Mouse (Mus musculus) limb, embryonic 13.5 days (tissue): ENCODE data around the gene Crybg2. TPM values are rescaled to one million over a fixed set of nuclear protein-coding genes. Genes with fewer than 3 reads are reported as not detected.

Source experiments
- ATAC-seq: fragments of 200-750 bp; cut with Nextera tagmentation; 2 replicates; pipeline ENCODE4 v1.8.0; 2017; ENCODE audit warnings: low read depth, moderate number of reproducible peaks, moderate TSS enrichment; ENCODE audit not compliant: low FRiP score
- H3K27ac ChIP-seq: fragments of 300-500 bp; sonication (generic); 2 replicates; pipeline ENCODE4 v1.5.1; 2015; ENCODE audit warnings: inconsistent platforms, mild to moderate bottlenecking, moderate library complexity
- H3K27me3 ChIP-seq: fragments of 300-500 bp; sonication (generic); 2 replicates; pipeline ENCODE4 v1.6.1; 2015; ENCODE audit warnings: mild to moderate bottlenecking, inconsistent platforms
- H3K36me3 ChIP-seq: fragments of 300-500 bp; sonication (generic); 2 replicates; pipeline ENCODE4 v1.6.1; 2015; ENCODE audit warnings: inconsistent platforms, mild to moderate bottlenecking, moderate library complexity
- H3K4me1 ChIP-seq: fragments of 300-500 bp; sonication (generic); 2 replicates; pipeline ENCODE4 v1.6.1; 2015; ENCODE audit warnings: inconsistent platforms
- H3K4me2 ChIP-seq: fragments of 300-500 bp; sonication (generic); replicated peaks from 2 replicates; pipeline ENCODE4 v1.6.1; 2015; ENCODE audit warnings: inconsistent platforms, mild to moderate bottlenecking, moderate library complexity
- H3K4me3 ChIP-seq: fragments of 300-500 bp; sonication (generic); 2 replicates; pipeline ENCODE4 v1.5.1; 2015; ENCODE audit warnings: moderate library complexity, mild to moderate bottlenecking, inconsistent platforms
- H3K9ac ChIP-seq: fragments of 300-500 bp; sonication (generic); 2 replicates; pipeline ENCODE4 v1.6.1; 2015; ENCODE audit warnings: mild to moderate bottlenecking, inconsistent platforms
- H3K9me3 ChIP-seq: fragments of 300-500 bp; sonication (generic); 2 replicates; pipeline ENCODE4 v1.6.1; 2016; ENCODE audit warnings: inconsistent platforms
- WGBS: fragments of 180-500 bp; shearing (Covaris S2); methylation state at CpG from one replicate; pipeline ENCODE4 v1.1.7; 2015; 5-methylcytosine and 5-hydroxymethylcytosine counted together
- polyA plus RNA-seq: library from polyadenylated mRNA; unstranded; fragments of >200 nt; fragmentation: Nextera tagmentation; extraction: Ambion mirVana; gene quantifications from 2 replicates; pipeline ENCODE4 v1.2.1, GENCODE M21; 2015

Gene Crybg2
- polyA plus RNA-seq, 1 experiment from 2014 or later: 4.9 TPM

DNA sequence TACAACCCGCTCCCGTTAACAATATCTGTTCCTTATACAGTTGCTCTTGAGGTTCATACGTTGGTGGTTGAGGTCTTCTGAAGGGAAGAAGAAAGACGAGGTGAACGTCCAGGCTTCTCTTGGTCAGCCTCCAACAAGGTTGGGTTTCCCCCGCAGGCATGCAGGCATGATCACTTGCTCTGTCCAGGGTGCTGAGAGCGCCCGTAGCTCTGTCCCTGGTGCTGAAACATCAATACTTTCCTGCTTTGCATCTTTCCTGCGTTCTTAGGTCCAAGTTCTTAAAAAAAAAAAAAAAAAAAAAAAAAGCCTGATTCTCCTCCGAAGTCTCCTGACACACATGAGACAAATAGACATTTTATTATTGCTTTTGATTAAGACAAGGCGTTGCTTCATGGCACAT, 40.0 kb upstream of the Crybg2 start:
- no peak overlapping the region for H3K9ac ChIP-seq
- no peak overlapping the region for H3K27ac ChIP-seq
- 3% methylated on average over 11 of the region's 11 CpGs for WGBS
- H3K4me2 ChIP-seq: no peak overlapping the region
- no peak overlapping the region for H3K4me3 ChIP-seq
- H3K27me3 ChIP-seq: peaks cover 49% of the 10 kb centered on the region
- H3K36me3 ChIP-seq: no peaks in the 10 kb centered on the region
- H3K4me1 ChIP-seq: peaks cover 28% of the 10 kb centered on the region
- ATAC-seq: no peak
- H3K9me3 ChIP-seq: no peaks in the 10 kb centered on the region

DNA sequence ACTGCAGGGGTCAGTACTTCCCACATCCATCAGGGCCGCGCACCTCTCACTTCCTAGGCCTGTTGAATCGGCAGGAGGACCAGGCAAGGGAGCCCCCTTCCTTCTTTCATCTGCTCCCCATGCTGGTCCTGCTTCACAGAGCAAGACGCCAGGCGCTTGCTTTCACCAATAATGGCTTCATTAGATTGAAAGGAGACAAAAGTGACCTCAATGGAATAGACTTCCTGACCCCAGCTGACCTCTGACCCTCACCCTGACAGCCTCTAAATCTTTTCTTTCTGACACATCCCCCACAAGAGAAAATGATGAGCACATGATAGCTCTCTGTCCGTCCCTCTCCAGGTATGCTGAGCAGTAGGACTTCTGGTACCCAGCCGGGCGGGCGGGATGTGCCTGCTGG, 34.8 kb upstream of the Crybg2 start:
- ATAC-seq: no peak

DNA sequence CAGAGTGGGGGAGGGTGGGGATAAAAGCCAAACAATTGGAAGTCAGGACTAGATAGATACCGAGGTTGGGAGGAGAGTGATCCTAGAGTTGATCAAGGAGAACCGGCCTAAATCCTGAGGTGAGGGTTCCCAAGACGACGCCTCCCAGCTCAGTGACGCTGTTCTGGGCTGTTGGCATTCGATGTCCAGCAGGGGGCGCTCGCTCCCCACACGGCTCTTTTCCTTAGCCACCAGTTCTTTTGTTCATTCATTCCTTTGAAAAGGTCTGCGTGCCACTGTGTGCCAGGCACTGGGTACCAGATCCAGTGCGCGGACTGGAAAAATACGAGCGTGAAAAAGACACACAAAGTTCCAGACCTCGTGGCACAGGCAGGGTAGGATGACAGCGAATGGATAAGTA, 24.7 kb upstream of the Crybg2 start:
- 4% methylated on average over 16 of the region's 16 CpGs for WGBS
- peaks cover 3% of the 10 kb centered on the region; the same call in 1 of the 2 replicates for H3K27me3 ChIP-seq
- no peaks in the 10 kb centered on the region for H3K4me1 ChIP-seq
- no peak for ATAC-seq
- no peak overlapping the region for H3K9ac ChIP-seq
- H3K4me3 ChIP-seq: no peak overlapping the region
- H3K36me3 ChIP-seq: no peaks in the 10 kb centered on the region
- H3K9me3 ChIP-seq: no peaks in the 10 kb centered on the region
- H3K27ac ChIP-seq: no peak overlapping the region
- no peak overlapping the region for H3K4me2 ChIP-seq

More for the DNA sequence above, 34.8 kb upstream of the Crybg2 start:
- WGBS: 52% methylated on average over 9 of the region's 9 CpGs
- H3K4me3 ChIP-seq: no peak overlapping the region
- peaks cover 6% of the 10 kb centered on the region for H3K9me3 ChIP-seq
- H3K4me2 ChIP-seq: no peak overlapping the region
- H3K27me3 ChIP-seq: no peaks in the 10 kb centered on the region
- no peak overlapping the region for H3K27ac ChIP-seq
- no peak overlapping the region for H3K9ac ChIP-seq
- no peaks in the 10 kb centered on the region for H3K36me3 ChIP-seq
- H3K4me1 ChIP-seq: no peaks in the 10 kb centered on the region

DNA sequence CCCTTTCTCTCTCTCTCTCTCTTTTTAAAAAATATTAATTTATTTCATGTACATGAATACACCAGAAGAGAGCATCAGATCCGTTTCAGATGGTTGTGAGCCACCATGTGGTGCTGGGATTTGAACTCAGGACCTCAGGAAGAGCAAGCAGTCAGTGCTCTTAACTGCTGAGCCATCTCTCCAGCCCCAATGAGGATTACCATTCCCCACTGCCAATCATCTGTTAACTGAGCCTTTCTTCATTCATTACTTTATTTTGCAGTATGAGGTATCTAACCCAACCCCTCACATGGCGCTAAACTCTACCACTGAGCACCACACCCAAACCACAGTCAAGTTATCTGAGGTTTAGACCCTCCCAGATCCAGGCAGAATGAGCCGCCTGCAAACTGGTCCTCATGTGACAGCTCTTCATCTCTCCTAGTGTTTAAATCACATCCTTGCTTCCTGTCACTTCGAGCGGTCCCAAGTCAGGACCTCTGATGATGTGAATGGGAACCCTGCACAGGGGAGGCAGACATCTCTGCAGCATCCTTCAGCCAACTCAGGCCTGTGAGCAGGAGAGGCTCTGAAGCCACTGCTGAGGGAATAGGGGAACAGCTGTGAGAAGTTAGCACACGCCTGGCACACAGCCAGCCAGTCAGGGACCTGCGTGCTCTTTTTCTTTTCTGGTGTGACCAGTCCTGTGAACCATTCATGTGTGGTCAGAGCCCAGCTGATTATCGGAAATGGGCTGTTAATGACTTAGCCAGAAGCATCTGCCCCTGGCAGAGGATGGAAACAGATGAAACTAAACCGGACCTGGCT, 19.1 kb upstream of the Crybg2 start:
- Histone ChIP-seq H3K4me1 (peaks cover 8% of the 10 kb centered on the region), H3K9ac (peak overlapping the region; percentile 26; the same call in 1 of the 2 replicates), H3K36me3 (no peaks in the 10 kb centered on the region), H3K4me2 (no peak overlapping the region), H3K27me3 (no peaks in the 10 kb centered on the region), H3K9me3 (no peaks in the 10 kb centered on the region), H3K27ac (no peak overlapping the region), H3K4me3 (no peak overlapping the region)
- WGBS: 41% methylated on average over 9 of the region's 9 CpGs
- ATAC-seq: no peak

DNA sequence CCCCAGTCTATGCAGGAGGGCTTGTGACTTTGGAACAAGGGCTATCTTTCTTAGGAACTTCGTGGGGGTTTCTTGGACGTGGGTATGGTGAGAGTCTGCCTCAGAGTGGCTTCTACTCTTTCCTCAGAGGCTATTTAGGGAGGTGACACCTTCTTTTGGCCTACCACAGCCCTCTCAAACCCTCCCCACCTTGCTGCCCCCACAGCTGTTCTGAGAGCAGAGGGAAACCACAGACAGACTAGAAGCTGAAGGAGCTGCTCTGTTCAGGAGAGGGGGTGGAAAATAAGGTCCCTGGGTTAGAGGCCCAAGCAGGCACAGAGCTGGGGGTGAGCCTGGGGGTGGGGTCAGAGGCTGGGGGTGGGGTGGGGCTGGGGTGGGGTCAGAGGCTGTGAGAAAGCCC, 17.6 kb upstream of the Crybg2 start:
- Histone ChIP-seq H3K36me3 (no peaks in the 10 kb centered on the region), H3K4me2 (no peak overlapping the region), H3K27me3 (no peaks in the 10 kb centered on the region), H3K9me3 (no peaks in the 10 kb centered on the region), H3K9ac (no peak overlapping the region), H3K4me3 (no peak overlapping the region), H3K27ac (no peak overlapping the region), H3K4me1 (peaks cover 8% of the 10 kb centered on the region)
- 64% methylated on average over 2 of the region's 2 CpGs for WGBS
- ATAC-seq: no peak

DNA sequence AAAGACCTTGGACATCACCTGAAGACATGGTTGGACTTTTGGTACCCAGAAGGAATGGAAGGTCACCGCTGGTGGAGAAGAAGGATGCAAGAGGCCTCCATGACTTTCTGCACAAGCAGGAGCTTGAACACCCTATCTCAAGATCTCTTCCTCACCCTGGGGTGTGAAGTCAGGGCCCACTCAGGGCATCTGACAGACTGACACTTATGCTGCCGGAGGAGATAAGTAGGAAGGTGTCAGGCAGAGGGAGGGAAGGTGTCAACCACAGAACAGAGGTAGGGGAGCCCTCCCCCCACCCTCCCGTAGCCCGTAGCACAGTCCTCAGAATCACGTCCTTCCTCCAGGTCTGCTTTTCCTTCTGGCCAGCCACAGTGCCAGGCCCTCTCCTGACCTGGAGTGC, 13.0 kb upstream of the Crybg2 start:
- WGBS: 49% methylated on average over 5 of the region's 5 CpGs
- H3K9me3 ChIP-seq: 0 out of 2 replicates have a peak, but pooled peaks cover 6% of the 10 kb centered on the region
- H3K27ac ChIP-seq: no peak overlapping the region
- no peak overlapping the region for H3K4me3 ChIP-seq
- ATAC-seq: no peak
- no peaks in the 10 kb centered on the region for H3K27me3 ChIP-seq
- no peak overlapping the region for H3K4me2 ChIP-seq
- H3K9ac ChIP-seq: no peak overlapping the region
- H3K36me3 ChIP-seq: no peaks in the 10 kb centered on the region
- peaks cover 3% of the 10 kb centered on the region for H3K4me1 ChIP-seq

DNA sequence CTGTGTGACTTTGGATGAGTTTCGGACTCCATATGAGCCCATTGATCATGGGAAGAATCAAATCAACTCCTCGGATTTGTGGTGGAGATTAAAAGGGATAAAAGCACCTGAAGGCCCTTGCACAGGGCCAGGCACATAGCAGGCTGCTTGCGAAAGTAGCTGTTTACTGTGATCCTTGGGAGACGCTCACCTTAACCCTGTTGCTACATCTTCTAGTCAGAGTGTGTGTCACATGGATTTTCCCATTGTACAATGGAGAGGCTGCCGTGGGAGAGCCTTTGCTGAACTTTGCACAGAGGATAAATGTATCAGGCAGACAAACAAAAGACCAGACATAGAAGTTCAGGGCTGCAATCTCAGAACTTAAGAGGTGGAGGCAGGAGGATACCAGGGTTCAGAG, 8.7 kb upstream of the Crybg2 start:
- peaks cover 6% of the 10 kb centered on the region for H3K4me1 ChIP-seq
- H3K9ac ChIP-seq: no peak overlapping the region
- WGBS: 85% methylated on average over 5 of the region's 5 CpGs

DNA sequence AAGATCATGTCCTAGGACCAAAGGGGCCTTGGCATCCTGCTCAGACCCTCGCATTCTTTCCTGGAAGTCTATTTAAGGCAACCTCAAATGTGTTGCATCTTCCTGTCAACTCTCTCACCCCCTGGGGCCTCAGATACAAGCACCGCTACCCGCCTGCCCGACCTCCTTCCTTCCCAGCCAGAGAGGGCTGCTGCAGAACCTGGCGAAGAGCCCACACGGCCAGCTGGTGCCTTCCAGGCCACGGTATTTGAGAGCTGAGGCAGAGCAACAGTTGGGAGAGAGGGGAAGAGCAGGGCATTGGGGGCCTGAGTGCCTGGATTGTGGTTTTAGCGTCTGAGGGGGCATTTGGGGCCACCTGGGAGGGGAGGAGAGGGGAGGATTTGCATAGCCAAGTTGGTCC, 8.1 kb upstream of the Crybg2 start:
- no peak for ATAC-seq
- Histone ChIP-seq H3K4me2 (no peak overlapping the region), H3K9ac (no peak overlapping the region)

More for the DNA sequence above, 8.7 kb upstream of the Crybg2 start:
- 0 out of 2 replicates have a peak, but pooled peaks cover 6% of the 10 kb centered on the region for H3K9me3 ChIP-seq
- H3K4me2 ChIP-seq: no peak overlapping the region
- H3K4me3 ChIP-seq: no peak overlapping the region
- no peak overlapping the region for H3K27ac ChIP-seq
- H3K27me3 ChIP-seq: no peaks in the 10 kb centered on the region
- no peaks in the 10 kb centered on the region for H3K36me3 ChIP-seq
- ATAC-seq: no peak

DNA sequence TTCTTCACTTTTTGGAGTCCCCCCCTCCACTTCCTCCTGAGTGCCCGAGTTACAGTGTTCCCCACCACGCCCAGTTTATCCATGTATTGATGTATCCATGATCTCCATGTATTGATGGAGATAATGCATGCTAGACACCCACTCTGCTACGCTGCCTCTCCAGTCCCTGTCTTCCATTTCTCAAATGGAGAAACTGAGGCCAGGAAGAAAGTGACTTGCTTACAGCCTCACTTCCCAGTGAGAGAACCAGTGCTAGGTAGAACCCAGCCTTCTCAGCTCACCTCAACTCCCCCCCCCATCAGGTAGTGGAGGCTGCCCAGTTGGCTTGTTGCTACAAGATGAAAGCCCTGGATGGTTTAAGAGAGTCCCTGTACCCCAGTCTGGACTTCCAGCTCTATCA, 7.1 kb upstream of the Crybg2 start, which contains the start of gene Zfp683:
TSS of gene Zfp683 (plus strand) at position 301 of the 400 bp plus-strand sequence.
- Histone ChIP-seq H3K36me3 (no peaks in the 10 kb centered on the region), H3K27me3 (peaks cover 4% of the 10 kb centered on the region; the same call in 1 of the 2 replicates), H3K4me2 (no peak within 1 kb of the TSS), H3K4me3 (no peak within 1 kb of the TSS), H3K9me3 (0 out of 2 replicates have a peak, but pooled peaks cover 6% of the 10 kb centered on the region), H3K9ac (no peak within 1 kb of the TSS), H3K27ac (no peak within 1 kb of the TSS), H3K4me1 (peaks cover 6% of the 10 kb centered on the region)
- WGBS: 86% methylated on average over 3 of the region's 3 CpGs
- no peak for ATAC-seq

More for the DNA sequence above, 8.1 kb upstream of the Crybg2 start:
- no peaks in the 10 kb centered on the region for H3K27me3 ChIP-seq
- 25% methylated on average over 8 of the region's 8 CpGs for WGBS
- H3K36me3 ChIP-seq: no peaks in the 10 kb centered on the region
- H3K4me3 ChIP-seq: no peak overlapping the region
- peaks cover 6% of the 10 kb centered on the region for H3K4me1 ChIP-seq
- no peak overlapping the region for H3K27ac ChIP-seq
- 0 out of 2 replicates have a peak, but pooled peaks cover 6% of the 10 kb centered on the region for H3K9me3 ChIP-seq

DNA sequence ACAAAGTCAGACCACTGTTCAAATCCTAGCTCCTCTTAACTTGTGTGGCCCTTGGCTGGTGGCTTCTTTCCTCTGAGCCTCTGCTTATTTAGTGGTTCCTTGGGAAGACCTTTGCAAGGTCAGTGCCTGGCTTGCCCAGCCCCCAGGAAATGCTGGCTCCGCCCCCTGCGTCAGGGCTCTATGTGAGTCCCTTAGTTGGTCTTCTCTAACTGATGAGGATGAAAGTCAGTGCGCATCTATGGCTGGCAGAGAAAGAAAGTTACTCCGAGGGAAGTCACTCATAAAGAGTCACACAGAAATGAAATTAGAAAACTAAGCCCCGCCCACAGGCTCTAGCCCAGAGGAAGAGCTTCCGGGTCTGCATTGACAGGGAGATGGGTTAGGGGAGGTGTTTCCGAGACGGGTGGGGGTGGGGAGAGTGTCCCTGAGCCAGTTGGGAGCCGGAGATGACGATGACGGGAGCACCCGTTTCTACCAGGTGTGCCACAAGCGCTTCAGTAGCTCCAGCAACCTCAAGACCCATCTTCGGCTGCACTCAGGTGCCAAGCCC, 2.4 kb upstream of the Crybg2 start:
- Histone ChIP-seq H3K9me3 (no peaks in the 10 kb centered on the region), H3K4me1 (no peaks in the 10 kb centered on the region), H3K9ac (no peak overlapping the region), H3K4me3 (no peak overlapping the region), H3K36me3 (no peaks in the 10 kb centered on the region), H3K27ac (no peak overlapping the region), H3K27me3 (peaks cover 38% of the 10 kb centered on the region), H3K4me2 (peak overlapping the region; percentile 27)
- ATAC-seq: no peak
- WGBS: 26% methylated on average over 14 of the region's 14 CpGs

DNA sequence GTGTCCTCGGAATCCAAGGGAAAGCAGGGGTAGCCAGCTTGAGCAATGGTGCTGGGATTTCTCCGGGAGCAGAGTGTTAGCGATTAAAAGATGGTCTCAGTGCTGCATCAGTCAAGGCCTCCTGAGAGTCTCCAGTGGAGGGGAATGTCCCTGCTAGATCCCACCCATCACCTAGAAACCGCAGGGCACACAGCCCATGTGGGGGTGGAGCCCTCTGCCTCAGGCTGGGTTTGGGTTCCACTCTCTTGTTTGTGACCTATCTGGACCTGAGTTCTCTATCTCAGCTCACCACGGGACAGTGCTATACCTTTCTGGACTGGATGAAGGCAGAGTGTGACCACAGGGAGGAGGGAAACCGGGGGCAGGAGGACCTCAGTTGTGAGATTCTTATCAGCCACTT, 1.7 kb upstream of the Crybg2 start:
- Histone ChIP-seq H3K4me2 (no peak overlapping the region), H3K4me3 (no peak overlapping the region), H3K36me3 (no peaks in the 10 kb centered on the region), H3K9ac (no peak overlapping the region), H3K4me1 (no peaks in the 10 kb centered on the region), H3K27ac (no peak overlapping the region), H3K9me3 (no peaks in the 10 kb centered on the region), H3K27me3 (peaks cover 39% of the 10 kb centered on the region)
- 80% methylated on average over 6 of the region's 6 CpGs for WGBS
- ATAC-seq: no peak

DNA sequence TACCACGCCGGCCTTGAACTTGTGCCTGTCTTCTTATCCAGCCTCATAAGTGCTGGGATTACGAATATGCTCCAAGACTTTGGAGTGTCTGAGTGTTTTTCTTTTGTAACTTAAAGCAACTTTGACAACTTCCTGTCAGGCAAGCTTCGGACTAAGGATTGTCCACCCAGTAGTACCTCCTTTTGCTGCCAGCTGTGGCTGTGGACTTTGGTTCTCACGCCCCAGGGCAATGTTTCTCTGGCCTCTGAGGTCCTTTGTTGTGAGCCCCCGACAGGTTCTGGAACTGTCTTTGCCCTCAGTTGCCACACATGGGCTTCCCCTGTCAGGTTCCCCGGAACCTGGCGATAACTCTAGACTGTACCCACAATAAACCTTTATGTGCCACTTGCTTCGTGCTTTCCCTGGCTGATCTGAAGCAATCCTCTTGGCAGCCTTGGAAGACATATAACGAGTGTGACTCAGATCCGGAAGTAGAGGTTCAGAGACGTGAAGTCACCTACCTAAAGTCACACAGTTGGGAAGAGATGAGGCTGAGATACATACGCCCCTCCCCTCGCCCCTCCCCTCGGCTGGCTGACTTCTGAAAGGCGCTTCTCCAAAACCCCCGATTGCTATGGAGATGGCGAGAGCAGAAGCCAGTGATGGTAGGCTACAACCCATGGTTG, 683 bp downstream of the Crybg2 start:
- H3K4me1 ChIP-seq: no peaks in the 10 kb centered on the region
- 59% methylated on average over 18 of the region's 18 CpGs for WGBS
- no peak overlapping the region for H3K4me2 ChIP-seq
- no peak overlapping the region for H3K4me3 ChIP-seq
- H3K9ac ChIP-seq: no peak overlapping the region
- ATAC-seq: no peak
- peaks cover 60% of the 10 kb centered on the region for H3K27me3 ChIP-seq
- no peaks in the 10 kb centered on the region for H3K9me3 ChIP-seq
- no peaks in the 10 kb centered on the region for H3K36me3 ChIP-seq
- H3K27ac ChIP-seq: no peak overlapping the region
